Mouse (Mus musculus) right cerebral cortex, adult 2 months (tissue): ENCODE data around the gene Icmt.

Experiments used
- DNase-seq, 2 experiments: peaks; one replicate each; pipeline ENCODE4 v3.0.0; 2021 to 2022; ENCODE audit warnings: low spot score in 2 of 2

Icmt gene

GRCm38 (mm10) chr4:152296874-152297861, at the start of gene Icmt:
Gene Icmt (plus strand): TSS chr4:152297227.
- DNase-seq: peak; percentile 98 to 99

- DNase-seq: no peak
Measured at GRCm38 (mm10) chr4:152250615-152251014, 46.4 kb upstream of the Icmt start.

- DNase-seq: no peak
Measured at GRCm38 (mm10) chr4:152253183-152253759, 43.8 kb upstream of the Icmt start.

- peak; percentile 78 to 81 for DNase-seq
Measured at GRCm38 (mm10) chr4:152257070-152257469, 40.0 kb upstream of the Icmt start.

- no peak for DNase-seq
Measured at GRCm38 (mm10) chr4:152260451-152260850, 36.6 kb upstream of the Icmt start.

- no peak for DNase-seq
Measured at GRCm38 (mm10) chr4:152262187-152262586, 34.8 kb upstream of the Icmt start.

GRCm38 (mm10) chr4:152263089-152263488, 33.9 kb upstream of the Icmt start:
- DNase-seq: no peak

- DNase-seq: no peak
Measured at GRCm38 (mm10) chr4:152263512-152264176, 33.4 kb upstream of the Icmt start.

- DNase-seq: no peak
Measured at GRCm38 (mm10) chr4:152264177-152264530, 32.9 kb upstream of the Icmt start.

- DNase-seq: no peak
Measured at GRCm38 (mm10) chr4:152264867-152265568, 32.0 kb upstream of the Icmt start.

- no peak for DNase-seq
Measured at GRCm38 (mm10) chr4:152265791-152266190, 31.2 kb upstream of the Icmt start.

GRCm38 (mm10) chr4:152266236-152266895, 30.7 kb upstream of the Icmt start:
- no peak for DNase-seq

GRCm38 (mm10) chr4:152267748-152268369, 29.2 kb upstream of the Icmt start:
- no peak for DNase-seq

- DNase-seq: no peak
Measured at GRCm38 (mm10) chr4:152269967-152270366, 27.1 kb upstream of the Icmt start.

- no peak for DNase-seq
Measured at GRCm38 (mm10) chr4:152270599-152270998, 26.4 kb upstream of the Icmt start.

- DNase-seq: no peak
Measured at GRCm38 (mm10) chr4:152271334-152271733, 25.7 kb upstream of the Icmt start.

GRCm38 (mm10) chr4:152272006-152272405, 25.0 kb upstream of the Icmt start:
- DNase-seq: no peak

- DNase-seq: no peak
Measured at GRCm38 (mm10) chr4:152272449-152273049, 24.5 kb upstream of the Icmt start.

GRCm38 (mm10) chr4:152273191-152273590, 23.8 kb upstream of the Icmt start:
- DNase-seq: no peak

GRCm38 (mm10) chr4:152273621-152274236, 23.3 kb upstream of the Icmt start, which contains the start of gene Gpr153:
Gene Gpr153 (plus strand): TSS chr4:152274232.
- DNase-seq: peak; percentile 41 to 50
